Mouse (Mus musculus) forebrain, embryonic 15.5 days (tissue): ENCODE data around the gene Uvrag. TPM values are rescaled to one million over a fixed set of nuclear protein-coding genes. Genes with fewer than 3 reads are reported as not detected.

Experiments
- ATAC-seq: fragments of 200-750 bp; cut with Nextera tagmentation; replicated peaks from 2 replicates; pipeline ENCODE4 v1.8.0; 2017; ENCODE audit warnings: mild to moderate bottlenecking, moderate TSS enrichment, moderate library complexity
- H3K27ac ChIP-seq: fragments of 300-500 bp; sonication (generic); replicated peaks from 2 replicates; pipeline ENCODE4 v1.5.1; 2015; ENCODE audit warnings: mild to moderate bottlenecking, inconsistent platforms
- H3K27me3 ChIP-seq: fragments of 300-500 bp; sonication (generic); 2 replicates; pipeline ENCODE4 v1.6.1; 2015; ENCODE audit warnings: inconsistent platforms
- H3K36me3 ChIP-seq: fragments of 300-500 bp; sonication (generic); 2 replicates; pipeline ENCODE4 v1.6.1; 2015; ENCODE audit warnings: mild to moderate bottlenecking, inconsistent platforms
- H3K4me1 ChIP-seq: fragments of 300-500 bp; sonication (generic); 2 replicates; pipeline ENCODE4 v1.6.1; 2015; ENCODE audit warnings: inconsistent platforms
- H3K4me2 ChIP-seq: fragments of 300-500 bp; sonication (generic); replicated peaks from 2 replicates; pipeline ENCODE4 v1.6.1; 2015; ENCODE audit warnings: mild to moderate bottlenecking, inconsistent platforms
- H3K4me3 ChIP-seq: fragments of 300-500 bp; sonication (generic); 2 replicates; pipeline ENCODE4 v1.5.1; 2015; ENCODE audit warnings: mild to moderate bottlenecking, inconsistent platforms
- H3K9ac ChIP-seq: fragments of 300-500 bp; sonication (generic); replicated peaks from 2 replicates; pipeline ENCODE4 v1.6.1; 2015; ENCODE audit warnings: mild to moderate bottlenecking, inconsistent platforms
- H3K9me3 ChIP-seq: fragments of 300-500 bp; sonication (generic); 2 replicates; pipeline ENCODE4 v1.6.1; 2016; ENCODE audit warnings: inconsistent platforms
- WGBS: fragments of 180-500 bp; shearing (Covaris S2); methylation state at CpG from one replicate; pipeline ENCODE4 v1.1.7; 2015; ENCODE audit warnings: mixed read lengths; 5-methylcytosine and 5-hydroxymethylcytosine counted together
- polyA plus RNA-seq: library from polyadenylated mRNA; unstranded; fragments of >200 nt; fragmentation: Nextera tagmentation; extraction: Ambion mirVana; gene quantifications from 2 replicates; pipeline ENCODE4 v1.2.1, GENCODE M21; 2015

Gene Uvrag
- polyA plus RNA-seq, 1 experiment from 2014 or later, result 17.2 TPM

- 91% methylated on average over 1 of the region's 1 CpGs for WGBS
- H3K9ac ChIP-seq, result no peak overlapping the region
- H3K36me3 ChIP-seq, result no peaks in the 10 kb centered on the region
- H3K4me2 ChIP-seq, result no peak overlapping the region
- ATAC-seq, result no peak
- no peak overlapping the region for H3K27ac ChIP-seq
- H3K9me3 ChIP-seq, result no peaks in the 10 kb centered on the region
- no peaks in the 10 kb centered on the region for H3K27me3 ChIP-seq
- H3K4me3 ChIP-seq, result no peak overlapping the region
- H3K4me1 ChIP-seq, result 0 out of 2 replicates have a peak, but pooled peaks cover 4% of the 10 kb centered on the region
These were observed 239.8 kb downstream of the Uvrag start for GRCm38 (mm10) chr7:98901120-98901519.

GRCm38 (mm10) chr7:98899815-98900214 lies 241.1 kb downstream of the Uvrag start:
- Histone ChIP-seq H3K27me3 (no peaks in the 10 kb centered on the region), H3K4me2 (no peak overlapping the region), H3K27ac (no peak overlapping the region), H3K4me3 (no peak overlapping the region), H3K36me3 (no peaks in the 10 kb centered on the region), H3K9me3 (no peaks in the 10 kb centered on the region), H3K4me1 (peaks cover 4% of the 10 kb centered on the region; the same call in 1 of the 2 replicates), H3K9ac (no peak overlapping the region)
- WGBS, result 91% methylated on average over 4 of the region's 4 CpGs
- no peak for ATAC-seq

GRCm38 (mm10) chr7:98897323-98897722 lies 243.6 kb downstream of the Uvrag start:
- Histone ChIP-seq H3K4me1 (peaks cover 4% of the 10 kb centered on the region; the same call in 1 of the 2 replicates), H3K4me3 (no peak overlapping the region), H3K27ac (no peak overlapping the region), H3K9ac (no peak overlapping the region), H3K36me3 (no peaks in the 10 kb centered on the region), H3K27me3 (no peaks in the 10 kb centered on the region), H3K9me3 (no peaks in the 10 kb centered on the region), H3K4me2 (no peak overlapping the region)
- ATAC-seq, result no peak
- 89% methylated on average over 8 of the region's 8 CpGs for WGBS

- no peaks in the 10 kb centered on the region for H3K27me3 ChIP-seq
- H3K27ac ChIP-seq, result no peak overlapping the region
- peaks cover 4% of the 10 kb centered on the region; the same call in 1 of the 2 replicates for H3K4me1 ChIP-seq
- WGBS, result 55% methylated on average over 10 of the region's 10 CpGs
- H3K36me3 ChIP-seq, result no peaks in the 10 kb centered on the region
- no peak for ATAC-seq
- no peak overlapping the region for H3K4me3 ChIP-seq
- no peak overlapping the region for H3K4me2 ChIP-seq
- no peaks in the 10 kb centered on the region for H3K9me3 ChIP-seq
- no peak overlapping the region for H3K9ac ChIP-seq
These were observed 245.3 kb downstream of the Uvrag start for GRCm38 (mm10) chr7:98895501-98896095.

DNA sequence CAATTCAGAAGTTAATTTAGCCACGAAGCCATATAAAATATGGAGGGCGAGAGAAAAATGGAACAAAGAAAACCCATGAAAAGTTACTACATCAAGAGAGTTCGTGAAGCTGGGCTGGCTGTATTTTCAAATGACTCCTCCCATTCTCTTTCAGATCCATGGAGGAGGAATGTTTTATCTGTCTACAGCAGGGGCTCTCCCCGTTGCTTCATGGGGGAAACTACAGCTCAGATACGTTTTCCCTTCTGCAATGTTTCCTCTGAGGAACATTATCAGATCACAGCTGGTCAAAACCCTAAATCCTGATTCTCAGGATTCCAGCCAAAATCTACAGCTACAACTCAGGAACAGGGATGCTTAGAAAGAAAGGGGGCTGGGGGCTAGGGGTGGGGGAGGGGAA lies 246.2 kb downstream of the Uvrag start:
- Histone ChIP-seq H3K4me3 (no peak overlapping the region), H3K36me3 (no peaks in the 10 kb centered on the region), H3K4me2 (no peak overlapping the region), H3K4me1 (peaks cover 4% of the 10 kb centered on the region; the same call in 1 of the 2 replicates), H3K27me3 (no peaks in the 10 kb centered on the region), H3K27ac (no peak overlapping the region), H3K9ac (no peak overlapping the region), H3K9me3 (no peaks in the 10 kb centered on the region)
- 40% methylated on average over 5 of the region's 5 CpGs for WGBS
- no peak for ATAC-seq

DNA sequence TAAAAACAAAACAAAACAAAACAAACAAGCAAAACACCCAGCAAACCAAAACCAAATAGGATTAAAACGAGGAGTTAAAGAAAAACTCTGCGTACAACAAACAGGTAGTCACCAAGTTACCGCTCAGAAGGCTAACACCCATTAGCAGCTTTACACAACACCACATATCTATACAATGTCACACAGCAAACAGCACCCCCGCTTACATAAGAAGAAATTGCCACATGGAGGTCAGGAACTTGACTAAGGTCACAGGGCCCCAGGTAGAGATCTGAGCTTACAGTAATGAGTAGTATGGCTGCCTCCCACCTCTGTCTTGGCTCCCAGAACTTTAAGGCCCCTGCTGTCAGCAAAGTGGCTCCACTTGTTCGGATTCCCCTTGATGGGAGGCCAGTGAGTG lies 246.6 kb downstream of the Uvrag start:
- no peak overlapping the region for H3K4me3 ChIP-seq
- 88% methylated on average over 5 of the region's 5 CpGs for WGBS
- H3K9me3 ChIP-seq, result no peaks in the 10 kb centered on the region
- no peaks in the 10 kb centered on the region for H3K36me3 ChIP-seq
- H3K4me1 ChIP-seq, result peaks cover 8% of the 10 kb centered on the region
- H3K27me3 ChIP-seq, result no peaks in the 10 kb centered on the region
- no peak for ATAC-seq
- H3K27ac ChIP-seq, result no peak overlapping the region
- no peak overlapping the region for H3K9ac ChIP-seq
- H3K4me2 ChIP-seq, result no peak overlapping the region

GRCm38 (mm10) chr7:98893144-98893543 lies 247.8 kb downstream of the Uvrag start:
- WGBS, result 93% methylated on average over 5 of the region's 5 CpGs
- Histone ChIP-seq H3K9ac (no peak overlapping the region), H3K9me3 (no peaks in the 10 kb centered on the region), H3K4me1 (peaks cover 9% of the 10 kb centered on the region), H3K27ac (no peak overlapping the region), H3K4me3 (no peak overlapping the region), H3K36me3 (no peaks in the 10 kb centered on the region), H3K27me3 (no peaks in the 10 kb centered on the region), H3K4me2 (no peak overlapping the region)
- no peak for ATAC-seq

GRCm38 (mm10) chr7:98889211-98889610 lies 251.7 kb downstream of the Uvrag start:
- H3K4me2 ChIP-seq, result no peak overlapping the region
- H3K27me3 ChIP-seq, result no peaks in the 10 kb centered on the region
- WGBS, result 71% methylated on average over 7 of the region's 7 CpGs
- no peaks in the 10 kb centered on the region for H3K9me3 ChIP-seq
- no peak overlapping the region for H3K9ac ChIP-seq
- no peak for ATAC-seq
- H3K36me3 ChIP-seq, result no peaks in the 10 kb centered on the region
- H3K4me3 ChIP-seq, result no peak overlapping the region
- no peak overlapping the region for H3K27ac ChIP-seq
- H3K4me1 ChIP-seq, result peaks cover 11% of the 10 kb centered on the region; the same call in 1 of the 2 replicates

DNA sequence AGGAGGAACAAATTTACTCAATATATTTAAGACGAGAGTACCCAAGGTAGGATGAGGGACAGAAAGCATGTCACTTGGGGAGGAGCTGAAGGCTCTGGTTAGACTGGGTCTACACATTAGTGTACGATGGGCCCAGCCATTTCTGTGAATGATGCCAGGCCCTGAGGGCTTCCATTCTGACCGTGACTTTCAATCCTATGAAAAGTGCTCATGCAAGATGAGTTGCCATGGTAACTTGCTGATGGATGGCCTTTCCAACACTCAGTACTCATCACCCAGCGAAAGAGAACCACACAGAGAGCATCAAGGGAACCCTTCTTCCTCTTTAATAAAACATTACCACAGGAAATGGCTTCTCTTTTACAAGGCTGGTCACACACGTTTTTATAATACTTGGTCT lies 252.1 kb downstream of the Uvrag start:
- Histone ChIP-seq H3K4me2 (no peak overlapping the region), H3K4me1 (peaks cover 11% of the 10 kb centered on the region; the same call in 1 of the 2 replicates), H3K9ac (no peak overlapping the region), H3K36me3 (no peaks in the 10 kb centered on the region), H3K9me3 (no peaks in the 10 kb centered on the region), H3K27ac (no peak overlapping the region), H3K4me3 (no peak overlapping the region), H3K27me3 (no peaks in the 10 kb centered on the region)
- 0 out of 2 replicates have a peak, but pooled peaks have one; percentile 35 for ATAC-seq
- 56% methylated on average over 5 of the region's 5 CpGs for WGBS

GRCm38 (mm10) chr7:98887811-98888261 lies 253.1 kb downstream of the Uvrag start:
- Histone ChIP-seq H3K4me3 (no peak overlapping the region), H3K9ac (no peak overlapping the region), H3K4me2 (no peak overlapping the region), H3K4me1 (peaks cover 11% of the 10 kb centered on the region; the same call in 1 of the 2 replicates), H3K27ac (no peak overlapping the region), H3K27me3 (no peaks in the 10 kb centered on the region), H3K36me3 (no peaks in the 10 kb centered on the region), H3K9me3 (no peaks in the 10 kb centered on the region)
- WGBS, result 37% methylated on average over 22 of the region's 22 CpGs
- ATAC-seq, result peak; percentile 58; the same call in 1 of the 2 replicates

DNA sequence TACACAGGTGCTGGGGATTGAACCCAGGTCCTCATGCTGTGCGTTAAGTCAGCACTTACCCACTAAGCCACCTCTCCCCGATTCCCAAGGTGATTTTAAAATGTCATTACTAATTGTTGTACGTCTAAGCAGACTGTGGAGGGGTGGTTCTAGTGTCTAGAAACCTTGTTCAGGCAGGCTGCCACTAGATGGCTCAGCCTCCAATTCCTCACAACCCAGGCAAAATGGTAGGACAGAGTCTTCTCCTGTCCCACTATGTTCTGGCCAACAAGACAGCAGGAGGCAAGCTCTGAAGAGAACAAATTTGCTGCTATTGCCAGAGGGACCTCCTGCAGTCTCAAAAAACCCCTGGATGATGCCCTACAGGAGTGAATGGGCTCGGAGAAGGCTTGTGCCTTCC lies 259.1 kb downstream of the Uvrag start:
- WGBS, result 58% methylated on average over 4 of the region's 4 CpGs
- Histone ChIP-seq H3K36me3 (no peaks in the 10 kb centered on the region), H3K4me3 (no peak overlapping the region), H3K9ac (no peak overlapping the region), H3K9me3 (no peaks in the 10 kb centered on the region), H3K4me2 (no peak overlapping the region), H3K27ac (no peak overlapping the region), H3K4me1 (peaks cover 4% of the 10 kb centered on the region; the same call in 1 of the 2 replicates), H3K27me3 (no peaks in the 10 kb centered on the region)
- no peak for ATAC-seq

- no peak for ATAC-seq
- H3K4me2 ChIP-seq, result no peak overlapping the region
- H3K9me3 ChIP-seq, result no peaks in the 10 kb centered on the region
- H3K27me3 ChIP-seq, result no peaks in the 10 kb centered on the region
- H3K27ac ChIP-seq, result no peak overlapping the region
- H3K9ac ChIP-seq, result no peak overlapping the region
- H3K4me1 ChIP-seq, result peaks cover 24% of the 10 kb centered on the region
- no peaks in the 10 kb centered on the region for H3K36me3 ChIP-seq
- 85% methylated on average over 2 of the region's 2 CpGs for WGBS
- no peak overlapping the region for H3K4me3 ChIP-seq
These were observed 261.8 kb downstream of the Uvrag start for GRCm38 (mm10) chr7:98879176-98879575.

- no peak overlapping the region for H3K9ac ChIP-seq
- WGBS, result 27% methylated on average over 13 of the region's 13 CpGs
- no peak overlapping the region for H3K4me2 ChIP-seq
- no peak overlapping the region for H3K27ac ChIP-seq
- H3K36me3 ChIP-seq, result no peaks in the 10 kb centered on the region
- H3K27me3 ChIP-seq, result no peaks in the 10 kb centered on the region
- H3K4me1 ChIP-seq, result peaks cover 24% of the 10 kb centered on the region
- H3K4me3 ChIP-seq, result no peak overlapping the region
- H3K9me3 ChIP-seq, result no peaks in the 10 kb centered on the region
- no peak for ATAC-seq
These were observed 264.8 kb downstream of the Uvrag start for GRCm38 (mm10) chr7:98876119-98876518.
